In the genomic region with DNA sequence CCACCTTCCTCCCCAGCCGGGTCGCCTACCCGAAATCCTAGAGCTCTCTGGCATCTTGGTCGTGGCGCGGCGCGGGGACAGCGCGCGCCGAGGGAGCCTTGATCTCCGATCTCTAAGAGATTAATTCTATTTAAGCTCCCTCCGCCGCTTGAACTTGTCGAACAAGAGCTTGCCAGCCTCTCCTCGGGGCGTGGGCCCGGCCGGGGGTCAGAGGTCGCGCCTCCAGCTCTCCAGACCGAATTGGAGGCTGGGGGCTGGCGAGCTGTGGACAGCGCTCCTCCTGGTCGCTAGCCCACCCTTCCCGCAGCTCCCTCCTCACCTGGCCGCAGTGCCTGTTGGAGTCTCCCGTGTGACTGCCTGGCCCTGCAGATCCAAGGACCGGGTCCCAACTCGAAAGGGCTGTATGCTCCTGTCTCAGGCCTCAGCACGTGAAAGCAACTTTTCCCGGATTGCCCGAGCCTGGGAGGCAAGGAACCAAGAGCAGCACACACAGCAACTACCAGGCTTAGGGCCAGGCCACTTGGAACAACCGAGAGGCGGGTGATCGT, we compare ENCODE assay signal across 9 mouse cellular contexts. TPM values are rescaled to one million over a fixed set of nuclear protein-coding genes. Genes with fewer than 3 reads are reported as not detected.
DNase-seq lines count a peak whose midpoint lies in the region; ATAC-seq lines count a peak whose summit lies in the region.
"Had no signal": no experiment of that assay in that cellular context is flagged by ENCODE, and none has a peak within 500 bp of the region (broad histone marks: within the 10 kb centered on the region; RNA-seq: fewer than 3 reads in every experiment).

No protein-coding gene starts in this region.

- no peak overlapping the region; the same call in 1 of the 2 replicates for H3K4me2 ChIP-seq in limb, embryonic 11.5 days (ENCODE audit: low read depth, severe bottlenecking)

- peak overlapping the region; percentile 49 for H3K4me3 ChIP-seq in heart, embryonic 10.5 days
- no peak overlapping the region for H3K4me3 ChIP-seq in limb, embryonic 11.5 days (ENCODE audit: low read depth, low read length)
- H3K4me3 ChIP-seq: myocyte had no signal

- no peak for DNase-seq in heart, embryonic 10.5 days (ENCODE audit: low spot score)
- no peak for DNase-seq in heart, adult 8-10 months (ENCODE audit: low spot score)
- peak; percentile 17 for DNase-seq in right cerebral cortex, postnatal 25 days
- DNase-seq in right cerebral cortex, adult 2 months (ENCODE audit: low spot score in 2 of 2) = no peak
- DNase-seq in limb, embryonic 11.5 days (ENCODE audit: low spot score) = peak; percentile 69
- no peak for DNase-seq in ovary, postnatal 10 days (ENCODE audit: low spot score)
- no peak for DNase-seq in cerebellum, adult 9-11 months
- no peak for DNase-seq in gastrocnemius, postnatal 4 days (ENCODE audit: low spot score in 2 of 2)

- no peaks in the 10 kb centered on the region for H3K9me3 ChIP-seq in heart, embryonic 10.5 days
- no peaks in the 10 kb centered on the region; the same call in 1 of the 2 replicates for H3K9me3 ChIP-seq in limb, embryonic 11.5 days (ENCODE audit: control insufficient read depth, low read length)

- H3K36me3 ChIP-seq in heart, embryonic 10.5 days = no peaks in the 10 kb centered on the region
- H3K36me3 ChIP-seq in limb, embryonic 11.5 days (ENCODE audit: control insufficient read depth, insufficient read depth, low read length) = no peaks in the 10 kb centered on the region

- no peak overlapping the region for H3K27ac ChIP-seq in heart, embryonic 10.5 days
- H3K27ac ChIP-seq in limb, embryonic 11.5 days (replicated peaks; ENCODE audit: low read depth, low read length) = no peak overlapping the region

- peaks cover 98% of the 10 kb centered on the region for H3K27me3 ChIP-seq in heart, embryonic 10.5 days (ENCODE audit: insufficient read depth, poor library complexity, severe bottlenecking)
- peaks cover 93% of the 10 kb centered on the region for H3K27me3 ChIP-seq in limb, embryonic 11.5 days (ENCODE audit: control insufficient read depth, insufficient read depth, low read length)

- no peak overlapping the region for H3K9ac ChIP-seq in limb, embryonic 11.5 days (ENCODE audit: low read length)

- H3K4me1 ChIP-seq in heart, embryonic 10.5 days = peaks cover 40% of the 10 kb centered on the region
- H3K4me1 ChIP-seq in limb, embryonic 11.5 days (ENCODE audit: control insufficient read depth, insufficient read depth, low read length) = peaks cover 19% of the 10 kb centered on the region

- no peak for ATAC-seq in limb, embryonic 11.5 days (ENCODE audit: insufficient number of reproducible peaks, low FRiP score, low TSS enrichment, low read depth)

- under 1% methylated on average over 37 of the region's 37 CpGs for WGBS in heart, embryonic 10.5 days
- under 1% methylated on average over 37 of the region's 37 CpGs for whole genome bisulfite sequencing in limb, embryonic 11.5 days

RNA-seq across cellular contexts. Expression of gene Ostm1, which starts 0.9 kb away (rescaled TPM):
- polyA plus RNA-seq in heart, embryonic 10.5 days (2016; fragmentation: Nextera tagmentation; extraction: Ambion mirVana) = 21.1 and 31.6 TPM in 2 replicates
- total RNA-seq in heart, adult 8-10 months (2022) = 10 to 100 TPM; 20.3 to 23.7 (median 21.8) TPM
- 8.0 and 8.2 TPM in 2 replicates for polyA plus RNA-seq in limb, embryonic 11.5 days (2014; fragmentation: Nextera tagmentation; extraction: Ambion mirVana)
- total RNA-seq in gastrocnemius, postnatal 4 days (2021) = 1 to 10 TPM; 6.7 to 7.4 TPM

RNA-seq across cellular contexts. Expression of gene Nr2e1, which starts 1.1 kb away (rescaled TPM):
- not detected in 2 replicates for polyA plus RNA-seq in heart, embryonic 10.5 days (2016; fragmentation: Nextera tagmentation; extraction: Ambion mirVana)
- not detected for total RNA-seq in heart, adult 8-10 months (2022)
- polyA plus RNA-seq in limb, embryonic 11.5 days (2014; fragmentation: Nextera tagmentation; extraction: Ambion mirVana) = not detected in 2 replicates
- total RNA-seq in gastrocnemius, postnatal 4 days (2021) = not detected
- polyA plus RNA-seq: myocyte had no signal

Comparison
In these comparisons a context has a peak if more than half of its experiments do, and no peak if none do; other contexts are left out.
1. DNase-seq: peak in right cerebral cortex, postnatal 25 days (single experiment) and limb, embryonic 11.5 days (single experiment); none in heart, embryonic 10.5 days (single experiment), heart, adult 8-10 months (single experiment), right cerebral cortex, adult 2 months (0 of 2), ovary, postnatal 10 days (single experiment), cerebellum, adult 9-11 months (single experiment) and gastrocnemius, postnatal 4 days (0 of 2).